9 mouse cellular contexts compared by ENCODE assay signal in genomic region chr17:56673647-56674416, GRCm38 (mm10). TPM values are rescaled to one million over a fixed set of nuclear protein-coding genes. Genes with fewer than 3 reads are reported as not detected.
A peak's percentile ranks its signal among the peaks of the same experiment; 100 is the strongest.
DNase-seq lines count a peak whose midpoint lies in the region; ATAC-seq lines count a peak whose summit lies in the region.
"Had no signal": no experiment of that assay in that cellular context is flagged by ENCODE, and none has a peak within 500 bp of the region (broad histone marks: within the 10 kb centered on the region; RNA-seq: fewer than 3 reads in every experiment).

No protein-coding gene starts in this region.

- H3K36me3 ChIP-seq in hindbrain, embryonic 12.5 days: peaks cover 20% of the 10 kb centered on the region
- H3K36me3 ChIP-seq in lung, embryonic 15.5 days: peaks cover 21% of the 10 kb centered on the region
- H3K36me3 ChIP-seq in stomach, embryonic 14.5 days (ENCODE audit: control insufficient read depth, insufficient read depth, low read length): peaks cover 18% of the 10 kb centered on the region; the same call in 1 of the 2 replicates

- peak overlapping the region; percentile 82 for H3K27ac ChIP-seq in hindbrain, embryonic 12.5 days
- peak overlapping the region; percentile 90 for H3K27ac ChIP-seq in lung, embryonic 15.5 days
- peak overlapping the region; percentile 86 for H3K27ac ChIP-seq in stomach, embryonic 14.5 days (ENCODE audit: low read length)

- DNase-seq in frontal cortex, postnatal 25 days (ENCODE audit: low spot score in 2 of 2): no peak
- peak; percentile 26 for DNase-seq in 3T3-L1 (ENCODE audit: low read depth, low spot score)
- DNase-seq in cerebellum, adult 9-11 months: peak; percentile 66
- DNase-seq in left cerebral cortex, postnatal 14 days (ENCODE audit: low spot score in 2 of 2): no peak

- 2% methylated on average over 33 of the region's 37 CpGs for WGBS in hindbrain, embryonic 12.5 days
- 1% methylated on average over 37 of the region's 37 CpGs for WGBS in lung, embryonic 15.5 days
- WGBS in stomach, embryonic 14.5 days: 1% methylated on average over 37 of the region's 37 CpGs

- H3K4me2 ChIP-seq in hindbrain, embryonic 12.5 days (replicated peaks): peak overlapping the region; percentile 77
- H3K4me2 ChIP-seq in lung, embryonic 15.5 days: peak overlapping the region; percentile 70
- peak overlapping the region; percentile 49 for H3K4me2 ChIP-seq in stomach, embryonic 14.5 days (replicated peaks; ENCODE audit: low read depth, low read length)

- peak overlapping the region; percentile 96 for H3K9ac ChIP-seq in hindbrain, embryonic 12.5 days
- peak overlapping the region; percentile 98 for H3K9ac ChIP-seq in lung, embryonic 15.5 days
- H3K9ac ChIP-seq in stomach, embryonic 14.5 days (replicated peaks; ENCODE audit: low read depth, low read length): peak overlapping the region; percentile 97

- intact Hi-C loops in left cerebral cortex, postnatal 14 days (cut with DNase I): no loop called here

- H3K4me1 ChIP-seq in hindbrain, embryonic 12.5 days: peaks cover 31% of the 10 kb centered on the region
- H3K4me1 ChIP-seq in lung, embryonic 15.5 days: peaks cover 19% of the 10 kb centered on the region
- peaks cover 12% of the 10 kb centered on the region for H3K4me1 ChIP-seq in stomach, embryonic 14.5 days (ENCODE audit: control insufficient read depth, insufficient read depth, low read length)

- peak; percentile 4; the same call in 1 of the 2 replicates for ATAC-seq in frontal cortex, adult (ENCODE audit: low TSS enrichment)
- ATAC-seq in hindbrain, embryonic 12.5 days (ENCODE audit: low FRiP score): peak; percentile 41
- ATAC-seq in lung, embryonic 15.5 days (ENCODE audit: borderline replicate concordance, extremely low read depth, low FRiP score, low TSS enrichment): no peak
- no peak for ATAC-seq in stomach, embryonic 14.5 days (ENCODE audit: insufficient number of reproducible peaks, insufficient read depth, low FRiP score, low read depth)

- no peaks in the 10 kb centered on the region for H3K9me3 ChIP-seq in hindbrain, embryonic 12.5 days (replicated peaks)
- H3K9me3 ChIP-seq in lung, embryonic 15.5 days: no peaks in the 10 kb centered on the region
- no peaks in the 10 kb centered on the region for H3K9me3 ChIP-seq in stomach, embryonic 14.5 days (ENCODE audit: control insufficient read depth, low read depth, low read length)

- H3K27me3 ChIP-seq in hindbrain, embryonic 12.5 days: no peaks in the 10 kb centered on the region
- H3K27me3 ChIP-seq in lung, embryonic 15.5 days: no peaks in the 10 kb centered on the region
- no peaks in the 10 kb centered on the region for H3K27me3 ChIP-seq in stomach, embryonic 14.5 days (ENCODE audit: control insufficient read depth, insufficient read depth, low read length)

- H3K4me3 ChIP-seq in hindbrain, embryonic 12.5 days: peak overlapping the region; percentile 97
- peak overlapping the region; percentile 69 for H3K4me3 ChIP-seq in lung, embryonic 15.5 days
- H3K4me3 ChIP-seq in stomach, embryonic 14.5 days (ENCODE audit: low read depth, low read length): peak overlapping the region; percentile 96

RNA-seq across cellular contexts. Expression of gene Ranbp3, which starts 0.7 kb away (rescaled TPM):
- polyA plus RNA-seq in hindbrain, embryonic 12.5 days (2016; fragmentation: Nextera tagmentation; extraction: Ambion mirVana): 98.2 and 105 TPM in 2 replicates
- 90.8 and 96.6 TPM in 2 replicates for polyA plus RNA-seq in lung, embryonic 15.5 days (2015; fragmentation: Nextera tagmentation; extraction: Ambion mirVana)
- polyA plus RNA-seq in stomach, embryonic 14.5 days (2014; fragmentation: Nextera tagmentation; extraction: Ambion mirVana): 86.5 and 94.9 TPM in 2 replicates
- total RNA-seq in left cerebral cortex, postnatal 14 days (2021): 10 to 100 TPM; 87.2 to 92.9 TPM

RNA-seq across cellular contexts. Expression of gene Ndufa11, which starts 43.7 kb away (rescaled TPM):
- 323 and 382 TPM in 2 replicates for polyA plus RNA-seq in hindbrain, embryonic 12.5 days (2016; fragmentation: Nextera tagmentation; extraction: Ambion mirVana)
- 465 and 491 TPM in 2 replicates for polyA plus RNA-seq in lung, embryonic 15.5 days (2015; fragmentation: Nextera tagmentation; extraction: Ambion mirVana)
- 444 and 502 TPM in 2 replicates for polyA plus RNA-seq in stomach, embryonic 14.5 days (2014; fragmentation: Nextera tagmentation; extraction: Ambion mirVana)
- 100 to 1,000 TPM; 227 to 229 TPM for total RNA-seq in left cerebral cortex, postnatal 14 days (2021)

RNA-seq across cellular contexts. Expression of gene Vmac, which starts 44.0 kb away (rescaled TPM):
- 15.3 and 18.1 TPM in 2 replicates for polyA plus RNA-seq in hindbrain, embryonic 12.5 days (2016; fragmentation: Nextera tagmentation; extraction: Ambion mirVana)
- 13.6 and 16.2 TPM in 2 replicates for polyA plus RNA-seq in lung, embryonic 15.5 days (2015; fragmentation: Nextera tagmentation; extraction: Ambion mirVana)
- 31.3 and 31.7 TPM in 2 replicates for polyA plus RNA-seq in stomach, embryonic 14.5 days (2014; fragmentation: Nextera tagmentation; extraction: Ambion mirVana)
- 1 to 10 TPM; 7.8 to 8.0 TPM for total RNA-seq in left cerebral cortex, postnatal 14 days (2021)

RNA-seq across cellular contexts. Expression of gene Catsperd, which starts 45.9 kb away (rescaled TPM):
- 0.74 and 0.98 TPM in 2 replicates for polyA plus RNA-seq in hindbrain, embryonic 12.5 days (2016; fragmentation: Nextera tagmentation; extraction: Ambion mirVana)
- 0.52 and 1.2 TPM in 2 replicates for polyA plus RNA-seq in lung, embryonic 15.5 days (2015; fragmentation: Nextera tagmentation; extraction: Ambion mirVana)
- 0.46 and 0.73 TPM in 2 replicates for polyA plus RNA-seq in stomach, embryonic 14.5 days (2014; fragmentation: Nextera tagmentation; extraction: Ambion mirVana)
- under 1 TPM; 0.49 to 0.62 TPM for total RNA-seq in left cerebral cortex, postnatal 14 days (2021)
- total RNA-seq: gastrocnemius, postnatal 4 days had no signal

RNA-seq across cellular contexts. Expression of gene Lonp1, which starts 47.1 kb away (rescaled TPM):
- polyA plus RNA-seq in hindbrain, embryonic 12.5 days (2016; fragmentation: Nextera tagmentation; extraction: Ambion mirVana): 50.6 and 55.5 TPM in 2 replicates
- polyA plus RNA-seq in lung, embryonic 15.5 days (2015; fragmentation: Nextera tagmentation; extraction: Ambion mirVana): 51.7 and 54.0 TPM in 2 replicates
- 49.3 and 51.3 TPM in 2 replicates for polyA plus RNA-seq in stomach, embryonic 14.5 days (2014; fragmentation: Nextera tagmentation; extraction: Ambion mirVana)
- total RNA-seq in left cerebral cortex, postnatal 14 days (2021): 10 to 100 TPM; 65.6 to 66.7 TPM

Comparison
In these comparisons a context has a peak if more than half of its experiments do, and no peak if none do; other contexts are left out.
1. ATAC-seq: peak in frontal cortex, adult (single experiment) and hindbrain, embryonic 12.5 days (single experiment); none in lung, embryonic 15.5 days (single experiment) and stomach, embryonic 14.5 days (single experiment).
2. DNase-seq: peak in 3T3-L1 (single experiment) and cerebellum, adult 9-11 months (single experiment); none in frontal cortex, postnatal 25 days (0 of 2) and left cerebral cortex, postnatal 14 days (0 of 2).
3. Peak in every context shown above with its lines, with median percentiles within 50 percentile points of each other: H3K27ac ChIP-seq, H3K4me2 ChIP-seq, H3K4me3 ChIP-seq and H3K9ac ChIP-seq.